Mouse (Mus musculus) kidney, embryonic 14.5 days (tissue): ENCODE data around the gene Sfxn5. TPM values are rescaled to one million over a fixed set of nuclear protein-coding genes. Genes with fewer than 3 reads are reported as not detected.

Experiments used
- ATAC-seq: fragments of 200-750 bp; cut with Nextera tagmentation; 2 replicates; pipeline ENCODE4 v1.8.0; 2017; ENCODE audit warnings: moderate number of reproducible peaks, mild to moderate bottlenecking, moderate TSS enrichment, moderate library complexity; ENCODE audit not compliant: low FRiP score, low TSS enrichment
- H3K27ac ChIP-seq: fragments of 300-500 bp; sonication (generic); 2 replicates; pipeline ENCODE4 v1.5.1; 2014; ENCODE audit warnings: low read depth, mild to moderate bottlenecking, low read length, moderate library complexity, mixed read lengths
- H3K27me3 ChIP-seq: fragments of 300-500 bp; sonication (generic); 2 replicates; pipeline ENCODE4 v1.6.1; 2014; ENCODE audit warnings: mild to moderate bottlenecking, low read length; ENCODE audit not compliant: control insufficient read depth, insufficient read depth
- H3K36me3 ChIP-seq: fragments of 300-500 bp; sonication (generic); 2 replicates; pipeline ENCODE4 v1.6.1; 2014; ENCODE audit warnings: low read length, mixed read lengths; ENCODE audit not compliant: control insufficient read depth, insufficient read depth
- H3K4me1 ChIP-seq: fragments of 300-500 bp; sonication (generic); 2 replicates; pipeline ENCODE4 v1.6.1; 2014; ENCODE audit warnings: low read length, mixed read lengths; ENCODE audit not compliant: control insufficient read depth, insufficient read depth
- H3K4me2 ChIP-seq: fragments of 300-500 bp; sonication (generic); replicated peaks from 2 replicates; pipeline ENCODE4 v1.6.1; 2014; ENCODE audit warnings: low read depth, mild to moderate bottlenecking, low read length
- H3K4me3 ChIP-seq: fragments of 300-500 bp; sonication (generic); 2 replicates; pipeline ENCODE4 v1.5.1; 2014; ENCODE audit warnings: mild to moderate bottlenecking, low read length
- H3K9ac ChIP-seq: fragments of 300-500 bp; sonication (generic); 2 replicates; pipeline ENCODE4 v1.6.1; 2014; ENCODE audit warnings: low read depth, mild to moderate bottlenecking, low read length, moderate library complexity
- H3K9me3 ChIP-seq: fragments of 300-500 bp; sonication (generic); 2 replicates; pipeline ENCODE4 v1.6.1; 2016; ENCODE audit warnings: low read length; ENCODE audit not compliant: control insufficient read depth
- WGBS: fragments of 180-500 bp; shearing (Covaris S2); extraction: QIAGEN DNeasy Blood & Tissue Kit; methylation state at CpG from one replicate; pipeline ENCODE4 v1.1.7; 2014; 5-methylcytosine and 5-hydroxymethylcytosine counted together
- polyA plus RNA-seq: library from polyadenylated mRNA; unstranded; fragments of >200 nt; fragmentation: Nextera tagmentation; extraction: Ambion mirVana; gene quantifications from 2 replicates; pipeline ENCODE4 v1.2.1, GENCODE M21; 2014

Gene Sfxn5
- polyA plus RNA-seq: 9.3 and 11.9 TPM in 2 replicates

DNA sequence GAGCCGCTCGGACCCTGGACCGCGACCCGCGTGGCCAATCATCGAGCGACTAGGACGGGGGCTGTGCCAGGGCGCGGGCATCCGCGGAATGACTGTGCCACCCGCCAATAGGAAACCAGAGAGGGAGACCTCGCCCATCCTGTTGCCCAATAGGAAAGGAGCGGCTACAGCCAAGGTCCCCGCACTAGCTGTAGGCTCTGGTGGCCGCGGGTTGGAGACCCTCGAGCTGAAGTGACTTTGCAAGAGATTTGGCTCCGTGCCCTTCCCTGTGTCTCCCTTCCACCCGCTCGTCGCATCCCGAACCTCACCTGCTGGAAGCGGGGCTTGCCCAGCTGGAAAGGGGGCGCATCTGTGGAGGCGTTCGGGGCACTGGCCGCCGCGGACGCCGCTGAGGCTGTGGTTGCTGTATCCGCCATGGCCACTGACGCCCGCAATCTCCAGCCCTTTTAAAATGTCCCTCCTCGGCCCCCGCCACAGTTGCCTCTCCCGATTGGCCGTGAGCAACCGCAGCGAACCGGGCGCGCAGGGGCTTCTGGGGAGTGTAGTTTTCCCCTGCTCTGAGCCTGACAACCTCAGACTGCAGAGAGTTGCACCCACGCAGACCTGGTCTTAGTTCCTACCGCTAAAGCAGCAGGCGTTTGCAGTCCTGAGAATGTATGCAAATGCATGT lies at the start of gene Sfxn5:
TSS of gene Sfxn5 (minus strand) at position 423 of the 670 bp plus-strand sequence.
- Histone ChIP-seq H3K27ac (peak within 1 kb of the TSS; percentile 87), H3K4me2 (peak within 1 kb of the TSS; percentile 96), H3K36me3 (no peaks in the 10 kb centered on the region), H3K4me1 (peaks cover 7% of the 10 kb centered on the region; the same call in 1 of the 2 replicates), H3K27me3 (no peaks in the 10 kb centered on the region), H3K9ac (peak within 1 kb of the TSS; percentile 63), H3K4me3 (peak within 1 kb of the TSS; percentile 74), H3K9me3 (no peaks in the 10 kb centered on the region)
- peak; percentile 97 for ATAC-seq
- WGBS: under 1% methylated on average over 49 of the region's 49 CpGs

DNA sequence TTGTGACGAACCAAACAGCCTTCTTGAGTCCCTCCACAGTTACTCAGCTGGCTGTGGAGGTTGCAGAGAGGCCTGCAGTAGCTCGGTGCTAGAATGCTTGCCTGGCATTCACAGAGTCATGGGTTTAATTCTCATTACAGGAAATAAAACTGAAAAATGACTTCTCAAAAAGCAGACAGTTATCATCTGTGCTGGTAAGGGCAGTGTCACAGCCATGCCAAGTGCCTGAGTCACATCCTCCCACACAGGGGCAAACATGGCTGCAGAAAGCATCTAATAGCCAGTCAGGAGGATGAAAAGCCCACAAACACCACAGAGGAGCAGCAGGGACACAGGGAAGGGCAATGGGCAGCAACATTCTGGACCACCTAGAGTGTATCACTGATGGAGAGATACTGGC lies 49.6 kb upstream of the Sfxn5 start:
- H3K27me3 ChIP-seq: no peaks in the 10 kb centered on the region
- peaks cover 8% of the 10 kb centered on the region; the same call in 1 of the 2 replicates for H3K4me1 ChIP-seq
- no peaks in the 10 kb centered on the region for H3K36me3 ChIP-seq
- no peak overlapping the region for H3K4me3 ChIP-seq
- 73% methylated on average over 2 of the region's 2 CpGs for WGBS
- no peak overlapping the region for H3K27ac ChIP-seq
- no peaks in the 10 kb centered on the region for H3K9me3 ChIP-seq
- H3K9ac ChIP-seq: no peak overlapping the region
- no peak overlapping the region for H3K4me2 ChIP-seq
- no peak for ATAC-seq

DNA sequence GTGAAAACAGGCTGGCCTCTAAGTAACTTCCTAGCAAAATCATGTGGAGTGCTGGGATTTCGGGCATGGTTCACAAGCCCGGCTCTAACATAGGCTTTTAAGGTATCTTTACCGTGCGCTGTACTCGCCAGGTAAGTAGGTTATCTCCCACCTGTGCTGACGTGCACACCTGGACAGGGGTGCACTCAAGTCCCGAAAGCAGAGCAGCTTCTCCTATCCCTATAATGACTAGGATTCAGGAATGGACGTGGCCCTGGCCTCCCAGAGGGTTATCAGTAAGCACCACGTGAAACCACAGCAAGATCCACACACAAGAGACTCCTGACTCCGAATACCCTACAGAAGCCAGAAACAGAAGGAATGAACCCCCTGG lies 48.4 kb upstream of the Sfxn5 start:
- WGBS: 87% methylated on average over 10 of the region's 10 CpGs

DNA sequence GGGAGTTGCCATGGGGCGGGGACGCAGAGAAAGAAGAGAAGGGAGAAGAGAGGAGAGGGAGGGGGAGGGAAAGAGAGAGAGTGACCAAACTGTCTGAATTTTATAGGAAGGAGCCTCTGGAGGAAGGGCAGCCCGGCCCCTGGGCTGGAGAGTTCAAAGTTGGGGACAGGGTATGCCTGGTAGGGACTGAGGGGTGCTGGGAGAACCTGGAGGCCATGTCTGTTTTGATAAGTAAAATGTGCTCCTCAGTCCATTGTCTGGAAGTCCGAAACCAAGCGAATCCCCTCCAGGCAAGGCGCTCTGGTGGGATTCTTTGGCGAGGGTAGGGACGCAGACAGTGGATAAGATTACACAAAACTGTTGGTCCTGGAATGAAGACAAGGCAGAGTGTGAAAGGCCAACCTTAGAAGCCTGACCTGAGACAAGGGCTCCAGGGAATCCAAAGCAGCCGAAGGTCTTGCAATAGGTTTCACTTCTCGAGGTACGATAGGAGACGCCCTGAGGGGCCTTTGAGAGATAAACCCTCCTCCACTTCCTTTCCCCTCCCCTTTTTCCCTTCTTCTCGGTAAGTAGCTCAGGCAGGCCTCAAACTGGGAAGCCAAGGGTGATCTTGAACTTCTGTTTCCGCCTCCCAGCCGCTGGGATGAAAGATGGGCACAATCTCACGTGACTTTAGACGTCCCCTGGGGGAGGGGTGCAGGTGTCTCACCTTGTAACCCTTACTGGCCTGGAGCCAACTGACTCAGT lies 47.9 kb upstream of the Sfxn5 start:
- Histone ChIP-seq H3K4me3 (no peak overlapping the region), H3K27ac (peak overlapping the region; percentile 61; the same call in 1 of the 2 replicates), H3K9me3 (no peaks in the 10 kb centered on the region), H3K27me3 (no peaks in the 10 kb centered on the region), H3K4me1 (peaks cover 8% of the 10 kb centered on the region; the same call in 1 of the 2 replicates), H3K9ac (no peak overlapping the region), H3K36me3 (no peaks in the 10 kb centered on the region), H3K4me2 (peak overlapping the region; percentile 13)
- no peak for ATAC-seq
- 13% methylated on average over 17 of the region's 17 CpGs for WGBS

More for the DNA sequence above, 48.4 kb upstream of the Sfxn5 start:
- no peak for ATAC-seq
- no peaks in the 10 kb centered on the region for H3K9me3 ChIP-seq
- H3K4me2 ChIP-seq: no peak overlapping the region
- H3K27me3 ChIP-seq: no peaks in the 10 kb centered on the region
- peaks cover 8% of the 10 kb centered on the region; the same call in 1 of the 2 replicates for H3K4me1 ChIP-seq
- H3K4me3 ChIP-seq: no peak overlapping the region
- H3K9ac ChIP-seq: no peak overlapping the region
- no peaks in the 10 kb centered on the region for H3K36me3 ChIP-seq
- no peak overlapping the region for H3K27ac ChIP-seq

DNA sequence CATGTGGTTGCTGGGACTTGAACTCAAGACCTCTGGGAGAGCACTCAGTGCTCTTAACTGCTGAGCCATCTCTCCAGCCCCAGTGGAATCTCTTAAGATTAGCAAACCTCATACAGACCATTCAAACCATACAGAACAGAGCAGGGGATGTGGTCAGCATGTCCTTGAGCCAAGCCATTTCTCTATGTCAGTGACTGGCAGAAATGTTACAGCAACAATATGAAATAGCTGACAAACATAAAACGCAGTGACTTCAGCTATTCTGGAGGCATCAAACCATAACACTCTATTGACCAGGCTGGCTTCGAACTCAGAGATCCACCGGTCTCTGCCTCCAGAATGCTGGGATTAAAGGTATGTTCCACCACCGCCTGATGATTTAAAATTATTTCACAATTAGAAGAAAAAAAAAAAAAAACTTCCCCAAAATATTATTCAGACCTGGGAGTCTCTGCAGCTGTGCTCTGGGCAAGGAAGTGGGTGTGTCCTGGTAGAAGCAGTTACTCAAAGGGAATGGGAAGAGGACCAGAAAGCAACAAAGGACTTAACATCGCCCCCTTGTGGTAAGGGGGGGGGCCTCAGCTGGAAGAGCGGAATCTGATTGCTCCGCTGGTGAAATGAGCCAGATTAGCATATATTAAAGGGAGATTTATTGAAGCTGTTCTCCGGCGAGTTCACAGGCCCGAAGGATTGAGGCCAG lies 47.1 kb upstream of the Sfxn5 start:
- Histone ChIP-seq H3K4me3 (no peak overlapping the region), H3K4me1 (peaks cover 8% of the 10 kb centered on the region; the same call in 1 of the 2 replicates), H3K27ac (no peak overlapping the region), H3K9ac (no peak overlapping the region), H3K9me3 (no peaks in the 10 kb centered on the region), H3K36me3 (no peaks in the 10 kb centered on the region), H3K4me2 (peak overlapping the region; percentile 13), H3K27me3 (no peaks in the 10 kb centered on the region)
- ATAC-seq: peak; percentile 91
- WGBS: 27% methylated on average over 10 of the region's 10 CpGs

DNA sequence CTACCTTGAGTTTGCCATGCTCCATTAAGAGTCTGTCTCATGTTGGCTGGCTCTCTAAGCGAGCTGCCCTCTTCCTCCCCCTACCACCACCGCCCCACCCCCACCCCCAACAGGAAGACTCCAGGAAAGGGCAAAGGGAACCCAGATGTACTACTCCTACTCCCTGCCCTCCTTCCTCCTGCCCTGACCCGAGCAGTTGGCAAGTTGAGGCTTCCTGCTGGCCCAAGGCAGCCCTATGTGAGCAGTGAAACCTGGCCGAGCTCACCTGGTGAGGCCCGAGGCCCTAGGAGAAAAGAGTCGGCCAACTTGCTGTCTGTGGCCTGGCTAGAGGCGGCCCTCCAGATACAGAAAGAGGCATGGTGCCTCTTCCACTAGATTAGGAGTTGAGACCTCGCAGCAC lies 45.4 kb upstream of the Sfxn5 start:
- ATAC-seq: no peak
- no peak overlapping the region for H3K4me3 ChIP-seq
- H3K9me3 ChIP-seq: no peaks in the 10 kb centered on the region
- no peaks in the 10 kb centered on the region for H3K36me3 ChIP-seq
- peaks cover 10% of the 10 kb centered on the region for H3K4me1 ChIP-seq
- H3K27ac ChIP-seq: peak overlapping the region; percentile 55; the same call in 1 of the 2 replicates
- no peak overlapping the region for H3K4me2 ChIP-seq
- 58% methylated on average over 7 of the region's 8 CpGs for WGBS
- H3K9ac ChIP-seq: no peak overlapping the region
- H3K27me3 ChIP-seq: no peaks in the 10 kb centered on the region

DNA sequence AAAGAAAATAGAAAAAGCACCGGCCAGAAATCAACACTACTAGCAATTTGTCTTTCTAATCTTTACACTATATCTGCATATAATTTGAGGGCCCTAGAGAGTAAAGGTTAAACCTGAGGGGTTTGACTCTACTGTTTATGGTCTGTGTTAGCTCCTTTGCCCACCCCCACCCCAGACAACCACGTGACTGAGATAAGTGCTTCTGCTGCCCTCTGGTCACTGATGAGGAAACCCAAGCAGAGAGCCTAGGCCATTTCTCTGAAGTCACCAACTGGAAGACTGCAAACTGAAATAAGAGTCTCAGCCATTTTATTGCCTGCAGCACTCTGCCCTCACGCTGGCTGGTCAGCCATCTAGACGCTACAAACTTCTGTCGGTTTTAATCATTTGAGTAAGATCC lies 44.7 kb upstream of the Sfxn5 start:
- Histone ChIP-seq H3K4me1 (peaks cover 18% of the 10 kb centered on the region), H3K27ac (peak overlapping the region; percentile 47; the same call in 1 of the 2 replicates), H3K9ac (no peak overlapping the region), H3K27me3 (no peaks in the 10 kb centered on the region; the same call in 1 of the 2 replicates), H3K4me3 (no peak overlapping the region), H3K4me2 (no peak overlapping the region), H3K9me3 (no peaks in the 10 kb centered on the region), H3K36me3 (no peaks in the 10 kb centered on the region)
- no peak for ATAC-seq
- WGBS: 27% methylated on average over 5 of the region's 5 CpGs

DNA sequence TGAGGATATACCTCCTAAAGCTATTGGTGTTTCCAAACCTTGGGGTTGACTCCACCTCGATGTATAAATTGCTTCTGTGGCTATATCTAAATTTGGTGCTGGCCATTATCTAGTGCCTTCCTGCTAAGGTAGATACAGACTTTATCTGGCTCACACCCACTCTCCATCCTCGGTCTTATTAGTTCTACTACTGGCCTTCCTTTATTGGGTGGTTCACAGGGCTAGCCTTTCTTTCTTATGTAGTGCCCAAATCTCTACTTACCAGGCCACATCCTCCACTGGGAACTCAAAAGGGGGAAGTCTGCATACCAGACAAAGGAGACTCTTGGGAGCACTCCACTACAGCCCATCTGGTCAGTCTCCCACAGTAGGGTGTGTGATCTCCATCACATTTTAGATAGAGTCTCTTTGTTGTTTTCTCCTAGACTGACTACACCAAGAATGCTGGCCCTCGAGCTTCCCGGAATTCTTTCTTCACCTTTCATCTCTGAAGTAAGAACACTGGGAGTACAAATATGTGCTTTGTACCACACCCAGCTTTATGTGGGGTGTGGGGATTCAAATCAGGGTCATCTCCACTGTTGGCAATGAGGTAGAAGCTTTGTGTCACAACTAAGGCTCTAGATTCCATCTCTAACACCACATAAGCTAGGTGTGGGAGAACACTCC lies 44.0 kb upstream of the Sfxn5 start:
- 72% methylated on average over 4 of the region's 4 CpGs for WGBS
- no peak overlapping the region for H3K4me2 ChIP-seq
- ATAC-seq: no peak

More for the DNA sequence above, 44.0 kb upstream of the Sfxn5 start:
- no peak overlapping the region for H3K9ac ChIP-seq
- no peak overlapping the region for H3K4me3 ChIP-seq
- H3K27ac ChIP-seq: no peak overlapping the region
- H3K36me3 ChIP-seq: no peaks in the 10 kb centered on the region
- H3K9me3 ChIP-seq: no peaks in the 10 kb centered on the region
- H3K4me1 ChIP-seq: peaks cover 24% of the 10 kb centered on the region
- H3K27me3 ChIP-seq: no peaks in the 10 kb centered on the region; the same call in 1 of the 2 replicates
